Mouse (Mus musculus) small intestine, adult 2 months (tissue): ENCODE measurements around the gene Anxa1.

ENCODE experiments used
- CTCF ChIP-seq: fragments of 200-500 bp; IDR thresholded peaks from 2 replicates; pipeline ENCODE4 v1.5.1; 2012; ENCODE audit warnings: low read depth, mild to moderate bottlenecking, control low read depth, inconsistent platforms, low read length, moderate library complexity, mixed read lengths; ENCODE audit not compliant: insufficient replicate concordance, insufficient read length; ENCODE audit errors: extremely low read depth
- POLR2A ChIP-seq: fragments of 200-500 bp; IDR thresholded peaks from 2 replicates; pipeline ENCODE4 v1.6.1; 2012; ENCODE audit warnings: low read depth, mild to moderate bottlenecking, control low read depth, inconsistent platforms, low read length, moderate library complexity

DNA sequence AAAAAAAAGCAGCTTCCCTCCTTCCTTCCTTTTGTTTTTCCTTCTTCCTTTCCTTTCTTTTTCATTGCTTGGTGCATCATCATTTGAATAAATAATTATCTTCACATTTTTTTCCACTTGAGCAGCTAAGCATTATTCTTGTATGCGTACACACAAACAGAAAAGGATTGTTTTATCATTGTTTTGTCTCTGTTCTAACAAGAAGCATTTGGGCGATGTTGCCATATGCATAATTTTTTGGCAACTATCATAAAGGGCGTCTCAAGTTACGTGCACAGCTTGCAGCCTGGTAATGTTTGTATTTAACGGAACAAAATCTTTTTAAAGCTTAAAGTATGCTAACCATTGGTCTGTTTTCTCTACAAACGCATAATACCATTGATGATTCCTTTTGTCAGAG is 5.1 kb downstream of the Anxa1 start:
- no peak for TF ChIP-seq POLR2A
- no peak for TF ChIP-seq CTCF
